Mouse (Mus musculus) left cerebral cortex, adult 2 months (tissue): ENCODE results near the gene Gm20532. TPM values are rescaled to one million over a fixed set of nuclear protein-coding genes. Genes with fewer than 3 reads are reported as not detected.
"Not testable (repeated sequence)": the region's sequence is repeated elsewhere in the genome, so short reads cannot be mapped to it uniquely, and the experiment has no call there.

ENCODE experiments used
- DNase-seq, 2 experiments: peaks; one replicate each; pipeline ENCODE4 v3.0.0; 2021 to 2022; ENCODE audit warnings: low spot score in 2 of 2, mixed read lengths in 1 of 2; ENCODE audit errors: extremely low spot score in 1 of 2
- H3K27ac ChIP-seq: fragments of 200-600 bp; 2 replicates; pipeline ENCODE4 v1.8.1; 2022
- H3K4me3 ChIP-seq: fragments of 200-600 bp; 2 replicates; pipeline ENCODE4 v1.8.1; 2022
- CTCF ChIP-seq: fragments of 200-600 bp; IDR thresholded peaks from 2 replicates; pipeline ENCODE4 v1.8.1; 2022; ENCODE audit warnings: antibody characterized with exemption, mild to moderate bottlenecking, moderate library complexity
- intact Hi-C: fragments of 180-260 bp; cut with DNase I; formaldehyde crosslinking; loops from one replicate; pipeline ENCODE4 v1.15.1; 2025
- total RNA-seq, 2 experiments: library from RNA; stranded (reverse); gene quantifications; 2 replicates each; pipeline ENCODE4 v1.2.3; 2021

Gm20532 gene
- total RNA-seq, 2 experiments from 2014 or later, result not detected

GRCm38 (mm10) chr2:26639838-26640830 lies 53.7 kb downstream of the Gm20532 start:
- intact Hi-C loops, result loop anchor here (5.0 kb wide), 1 partner anchor 193 kb away; the partner anchor contains the start of gene Sec16a
- TF ChIP-seq CTCF, result peak; percentile 99
- H3K4me3 ChIP-seq, result peak overlapping the region; percentile 97
- peak; percentile 96 to 99 for DNase-seq
- H3K27ac ChIP-seq, result peak overlapping the region; percentile 89

- DNase-seq, result no peak
- no peak overlapping the region for H3K27ac ChIP-seq
- no peak overlapping the region for H3K4me3 ChIP-seq
- no peak for TF ChIP-seq CTCF
- intact Hi-C loops, result no loop called here
These were observed 54.7 kb downstream of the Gm20532 start for GRCm38 (mm10) chr2:26641006-26641647.

- intact Hi-C loops, result no loop called here
- TF ChIP-seq CTCF, result peak; percentile 51
- no peak for DNase-seq
- Histone ChIP-seq H3K4me3 (no peak overlapping the region), H3K27ac (no peak overlapping the region)
These were observed 57.5 kb downstream of the Gm20532 start for GRCm38 (mm10) chr2:26643942-26644341.

- Histone ChIP-seq H3K27ac (no peak overlapping the region), H3K4me3 (no peak overlapping the region)
- intact Hi-C loops, result loop anchor here (5.0 kb wide), 2 partner anchors 391 to 591 kb away; no protein-coding TSS in a partner anchor
- peak; percentile 79 for TF ChIP-seq CTCF
- DNase-seq, result peak in 1 of 2 experiments; percentile 62
These were observed 60.3 kb downstream of the Gm20532 start for GRCm38 (mm10) chr2:26646643-26647293.

- no peak overlapping the region for H3K27ac ChIP-seq
- DNase-seq, result no peak
- intact Hi-C loops, result no loop called here
- H3K4me3 ChIP-seq, result no peak overlapping the region
- no peak for TF ChIP-seq CTCF
These were observed 68.2 kb downstream of the Gm20532 start for GRCm38 (mm10) chr2:26654687-26655086.

- no peak overlapping the region for H3K4me3 ChIP-seq
- intact Hi-C loops, result no loop called here
- no peak overlapping the region for H3K27ac ChIP-seq
- no peak for DNase-seq
- TF ChIP-seq CTCF, result no peak
These were observed 71.0 kb downstream of the Gm20532 start for GRCm38 (mm10) chr2:26657426-26657825.

- H3K4me3 ChIP-seq, result no peak overlapping the region
- TF ChIP-seq CTCF, result no peak
- intact Hi-C loops, result no loop called here
- DNase-seq, result no peak
- H3K27ac ChIP-seq, result no peak overlapping the region
These were observed 74.8 kb downstream of the Gm20532 start for GRCm38 (mm10) chr2:26661143-26661752.

- no peak for TF ChIP-seq CTCF
- no peak overlapping the region for H3K27ac ChIP-seq
- DNase-seq, result no peak
- H3K4me3 ChIP-seq, result no peak overlapping the region
- intact Hi-C loops, result no loop called here
These were observed 75.5 kb downstream of the Gm20532 start for GRCm38 (mm10) chr2:26661768-26662508.

GRCm38 (mm10) chr2:26662509-26662882 lies 76.1 kb downstream of the Gm20532 start:
- DNase-seq, result no peak
- no peak for TF ChIP-seq CTCF
- intact Hi-C loops, result no loop called here
- Histone ChIP-seq H3K27ac (no peak overlapping the region), H3K4me3 (no peak overlapping the region)

GRCm38 (mm10) chr2:26663112-26663511 lies 76.7 kb downstream of the Gm20532 start:
- Histone ChIP-seq H3K4me3 (no peak overlapping the region), H3K27ac (no peak overlapping the region)
- no peak for DNase-seq
- TF ChIP-seq CTCF, result no peak
- intact Hi-C loops, result no loop called here

- DNase-seq, result peak in 1 of 2 experiments; percentile 21
- H3K27ac ChIP-seq, H3K4me3 ChIP-seq, intact Hi-C loops: not testable (repeated sequence)
- peak; percentile 59 for TF ChIP-seq CTCF
These were observed 77.1 kb downstream of the Gm20532 start for GRCm38 (mm10) chr2:26663551-26663950.
